Mouse (Mus musculus) brain, embryonic 14.5 days (tissue): ENCODE data around the gene Kcnb1.

Source experiments
- CTCF ChIP-seq: fragments of 200-500 bp; IDR thresholded peaks from 2 replicates; pipeline ENCODE4 v1.5.1; 2012; ENCODE audit warnings: inconsistent platforms, mild to moderate bottlenecking, moderate library complexity, borderline replicate concordance; ENCODE audit not compliant: insufficient read depth, insufficient read length; ENCODE audit errors: extremely low read depth
- POLR2A ChIP-seq: fragments of 200-500 bp; IDR thresholded peaks from 2 replicates; pipeline ENCODE4 v1.6.1; 2012; ENCODE audit warnings: mild to moderate bottlenecking, inconsistent platforms, borderline replicate concordance; ENCODE audit not compliant: poor library complexity, insufficient read depth, insufficient read length, severe bottlenecking; ENCODE audit errors: extremely low read depth

DNA sequence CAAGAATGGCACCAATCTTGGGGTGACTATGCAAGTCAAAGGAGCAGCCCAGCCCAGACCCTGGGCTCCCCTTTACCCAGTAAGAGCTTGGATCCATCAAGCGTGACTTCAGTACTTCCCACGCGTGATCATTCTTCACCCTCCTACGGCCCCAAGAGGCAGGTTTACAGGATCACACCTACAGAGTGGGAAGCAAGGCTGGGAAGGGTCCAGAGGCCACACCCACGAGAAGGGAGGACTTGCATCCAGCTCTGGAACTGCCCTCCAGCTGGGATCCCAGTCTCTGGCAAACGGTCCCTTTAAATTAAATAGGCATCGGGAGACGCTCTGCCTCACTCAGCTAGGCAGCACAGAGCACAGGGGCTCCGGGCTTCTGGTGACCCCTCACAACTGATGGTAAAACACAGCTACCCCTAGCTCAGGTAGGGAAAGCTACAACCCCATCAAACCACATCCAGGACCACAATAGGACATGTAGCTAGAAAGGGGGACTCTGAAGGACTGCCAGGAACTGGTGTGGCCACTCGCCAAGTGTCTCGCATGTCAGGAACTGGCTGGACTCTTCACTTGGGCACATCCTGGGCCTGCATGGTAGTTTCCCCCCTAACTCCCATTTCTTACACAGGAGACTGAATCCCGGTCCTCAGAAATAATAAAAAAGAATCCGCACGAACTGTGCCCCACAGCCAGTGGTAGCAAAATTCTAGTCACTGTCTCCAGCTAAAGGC is 8.1 kb downstream of the Kcnb1 start:
- TF ChIP-seq CTCF: no peak
- TF ChIP-seq POLR2A: no peak
